Mouse (Mus musculus) lung, postnatal 36 days (tissue): ENCODE results near the gene Zfp280d.
"Not testable (repeated sequence)": the region's sequence is repeated elsewhere in the genome, so short reads cannot be mapped to it uniquely, and the experiment has no call there.

Experiments
- DNase-seq: peaks from one replicate; pipeline ENCODE4 v3.0.0; 2022; ENCODE audit warnings: mixed read lengths

The Zfp280d gene

GRCm38 (mm10) chr9:72374996-72375395 is 100.3 kb downstream of the Zfp280d start:
- DNase-seq, result no peak

GRCm38 (mm10) chr9:72375639-72376038 is 101.0 kb downstream of the Zfp280d start:
- no peak for DNase-seq

DNA sequence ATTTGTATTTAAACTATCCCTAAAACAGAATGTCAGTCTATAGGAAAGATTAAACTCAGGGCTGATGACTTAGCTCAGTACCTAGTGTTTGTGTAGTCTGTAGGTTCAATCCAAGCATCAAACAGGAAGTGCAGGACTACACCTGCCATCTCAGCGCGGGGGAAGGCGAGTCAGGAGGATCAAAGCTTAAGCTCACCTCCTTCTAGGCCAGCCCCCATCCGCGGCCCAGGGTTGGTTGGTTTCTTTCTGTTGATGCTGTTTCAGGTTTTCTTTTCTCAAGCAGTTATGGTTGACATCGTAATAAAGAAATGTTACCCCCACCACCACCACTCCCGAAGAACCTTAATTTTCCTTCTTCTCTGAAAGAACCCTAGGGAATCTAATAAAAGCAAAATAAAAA is 111.1 kb downstream of the Zfp280d start:
- DNase-seq, result no peak

DNA sequence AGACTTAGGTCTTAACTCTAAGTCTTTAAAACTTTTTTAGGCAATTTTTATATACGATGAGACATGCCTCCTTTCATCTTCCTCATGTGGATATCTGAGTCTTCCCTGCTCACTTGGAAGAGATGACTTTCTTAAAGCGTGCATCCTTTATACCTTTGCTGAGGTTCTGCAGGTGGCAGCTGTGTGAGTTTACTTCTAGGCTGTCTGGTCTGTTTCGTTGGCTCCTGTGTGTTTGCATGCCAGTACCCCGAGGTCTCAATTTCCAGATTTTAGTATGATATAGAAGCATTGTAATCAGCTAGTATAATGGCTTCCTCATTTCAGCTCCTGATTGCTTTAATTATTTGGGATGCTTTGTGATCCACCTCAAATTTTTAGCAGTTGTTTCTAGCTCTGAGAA is 114.3 kb downstream of the Zfp280d start:
- DNase-seq, result no peak

DNA sequence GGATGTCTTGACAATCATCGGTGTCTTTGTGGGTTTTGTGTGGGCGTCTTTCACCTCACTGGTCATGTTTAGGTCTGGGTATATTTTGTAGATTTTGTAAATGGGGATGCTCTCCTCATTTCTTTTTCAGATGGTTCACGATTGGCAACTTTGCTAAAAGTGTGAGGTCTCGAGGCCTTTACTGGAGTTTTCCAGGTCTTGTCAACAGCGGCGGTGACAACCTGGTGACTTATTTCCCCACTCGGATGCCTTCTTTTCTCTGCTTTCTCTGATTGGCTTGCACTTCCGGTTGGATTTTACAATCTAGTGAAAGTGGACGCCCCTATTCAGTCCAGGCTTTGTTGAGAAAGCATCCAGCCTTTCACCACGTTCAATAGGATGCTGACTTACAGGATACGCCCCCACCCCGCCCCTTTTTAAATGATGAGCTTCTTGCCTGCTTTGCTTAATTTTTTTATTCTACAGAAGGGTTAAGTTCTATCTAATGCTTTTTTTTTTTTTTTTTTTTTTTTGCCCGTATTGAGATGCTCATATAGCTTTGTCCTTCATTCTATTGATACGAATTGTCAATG is 114.9 kb downstream of the Zfp280d start:
- no peak for DNase-seq

DNA sequence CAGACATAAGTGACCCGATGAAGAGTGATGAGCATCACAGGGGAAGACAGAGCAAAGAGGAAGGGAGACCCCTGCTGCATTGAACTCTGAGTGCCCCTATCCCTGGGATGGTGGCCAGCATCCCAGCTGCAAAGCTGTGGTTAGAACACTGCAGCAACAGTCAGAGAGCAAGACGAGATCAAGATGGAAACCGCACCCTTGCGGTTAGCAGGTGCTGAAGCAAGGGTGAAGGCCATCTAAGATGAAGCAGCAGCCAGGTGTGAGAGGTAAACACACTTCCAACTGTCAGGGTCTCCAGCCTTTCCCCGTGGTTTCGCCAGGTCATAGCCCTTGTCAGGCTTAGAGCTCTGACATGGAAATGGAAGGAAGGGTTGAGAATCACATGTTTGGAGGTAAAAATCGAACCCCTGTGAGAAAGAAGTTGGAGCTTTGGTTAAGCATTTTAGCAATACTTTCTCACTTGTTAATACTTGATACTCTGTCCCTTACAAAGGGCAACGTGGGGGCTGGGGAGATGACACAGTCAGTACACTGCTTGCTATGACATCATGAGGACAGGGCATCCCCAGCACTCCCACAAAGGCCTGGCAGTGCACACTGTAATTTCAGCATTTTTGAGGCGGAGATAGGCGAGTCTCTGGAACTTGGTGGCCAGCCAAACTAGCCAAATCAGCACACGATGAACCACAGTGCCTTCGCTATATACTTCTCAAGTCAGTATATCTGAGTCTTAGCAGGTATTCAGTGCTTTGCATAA is 115.8 kb downstream of the Zfp280d start:
- DNase-seq, result no peak

DNA sequence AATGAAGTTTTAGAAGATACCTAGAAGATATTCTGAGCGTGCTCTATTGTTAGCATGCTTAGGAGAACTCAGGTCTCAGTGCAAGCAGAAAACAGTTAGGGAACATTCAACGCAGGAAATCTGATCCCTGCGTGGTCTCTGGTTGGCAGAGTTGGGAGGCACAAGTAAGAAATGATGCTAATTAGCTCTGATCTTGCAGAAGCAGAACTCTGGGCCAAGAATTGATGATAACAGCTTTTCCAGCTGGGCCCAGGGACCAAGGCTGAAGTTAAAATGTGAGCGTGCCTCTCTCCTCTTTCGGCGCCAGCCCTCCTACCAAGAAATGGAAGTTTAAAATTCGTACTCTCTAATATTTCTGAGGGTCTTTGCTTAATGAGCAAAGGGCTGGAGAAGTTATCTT is 118.0 kb downstream of the Zfp280d start:
- no peak for DNase-seq

DNA sequence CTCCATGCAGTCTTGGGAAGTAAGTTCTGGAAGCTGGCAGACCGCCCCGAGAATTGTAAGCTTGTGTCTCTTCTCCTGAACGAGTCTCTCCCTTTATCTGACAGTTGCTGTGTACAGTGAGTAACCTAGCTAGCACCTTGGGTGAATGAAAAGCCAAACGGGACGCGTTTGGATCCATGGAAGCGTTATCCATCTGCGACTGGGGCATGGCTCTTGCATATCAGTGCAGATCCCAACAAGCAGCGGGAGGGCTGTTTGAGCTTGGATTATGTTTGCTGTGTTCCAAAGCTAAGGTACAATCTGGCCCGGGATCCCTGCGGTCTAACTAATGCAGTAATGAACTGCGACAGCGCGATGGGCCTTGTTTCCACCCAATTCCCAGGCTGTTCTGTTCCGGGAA is 118.6 kb downstream of the Zfp280d start:
- no peak for DNase-seq

- no peak for DNase-seq
These were observed 119.2 kb downstream of the Zfp280d start for GRCm38 (mm10) chr9:72393869-72394341.

DNA sequence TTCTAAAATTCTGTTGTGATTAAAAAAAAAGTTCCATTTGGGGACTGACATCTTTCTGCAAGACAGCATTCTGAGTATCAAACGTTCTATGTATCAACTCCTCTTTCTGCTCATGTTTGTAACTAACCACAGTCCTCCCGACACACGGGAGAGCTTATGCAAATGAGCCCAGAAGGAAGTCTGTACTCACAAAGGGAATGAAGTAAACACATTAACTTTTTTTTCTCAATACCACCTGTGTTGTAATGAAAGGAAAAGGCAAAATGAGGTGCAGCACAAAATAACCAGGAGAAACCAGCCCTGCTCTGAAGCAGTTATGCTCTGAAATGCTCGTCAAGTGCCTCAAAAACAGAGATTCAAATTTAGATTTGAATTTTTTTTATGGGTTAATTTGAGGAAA is 125.5 kb downstream of the Zfp280d start:
- no peak for DNase-seq

DNA sequence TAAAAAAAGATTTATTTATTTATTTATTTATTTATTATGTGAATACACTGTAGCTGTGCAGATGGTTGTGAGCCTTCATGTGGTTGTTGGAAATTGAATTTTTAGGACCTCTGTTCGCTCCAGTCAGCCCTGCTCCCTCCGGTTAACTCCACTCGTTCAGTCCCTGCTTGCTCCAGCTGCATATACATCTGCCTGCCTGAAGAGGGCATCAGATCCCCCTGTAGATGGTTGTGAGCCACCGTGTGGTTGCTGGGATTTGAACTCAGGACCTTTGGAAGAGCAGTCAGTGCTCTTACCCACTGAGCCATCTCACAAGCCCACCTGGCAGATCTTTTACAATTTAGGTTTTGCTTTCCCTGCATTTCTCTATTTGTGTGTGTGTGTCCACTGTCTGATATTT is 127.1 kb downstream of the Zfp280d start:
- DNase-seq, result not testable (repeated sequence)

- DNase-seq, result no peak
These were observed 128.8 kb downstream of the Zfp280d start for GRCm38 (mm10) chr9:72403421-72403820.

- DNase-seq, result no peak
These were observed 129.8 kb downstream of the Zfp280d start for GRCm38 (mm10) chr9:72404446-72404845.

DNA sequence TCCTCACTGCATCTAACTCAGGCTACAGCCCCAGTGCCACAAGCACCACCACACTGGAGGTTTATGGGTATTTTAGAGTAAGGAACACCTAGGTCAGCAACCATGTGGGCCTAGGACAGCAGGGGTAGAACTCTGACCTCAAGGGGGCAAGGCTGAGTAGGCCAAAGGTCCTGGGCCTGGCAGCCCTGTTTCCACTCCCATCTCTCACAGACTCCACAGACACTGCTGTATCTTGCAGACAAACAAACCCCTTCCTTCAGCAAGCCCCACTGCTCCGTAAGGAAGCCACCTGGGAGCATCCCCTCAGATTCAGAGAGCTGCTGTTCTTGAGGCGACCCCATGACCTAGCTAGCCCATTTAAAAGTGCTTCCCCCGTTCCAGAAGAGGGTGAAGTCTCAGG is 130.3 kb downstream of the Zfp280d start:
- DNase-seq, result no peak

- DNase-seq, result no peak
These were observed 131.4 kb downstream of the Zfp280d start for GRCm38 (mm10) chr9:72405882-72406638.

GRCm38 (mm10) chr9:72408131-72408586 is 133.5 kb downstream of the Zfp280d start:
- peak; percentile 84 for DNase-seq

DNA sequence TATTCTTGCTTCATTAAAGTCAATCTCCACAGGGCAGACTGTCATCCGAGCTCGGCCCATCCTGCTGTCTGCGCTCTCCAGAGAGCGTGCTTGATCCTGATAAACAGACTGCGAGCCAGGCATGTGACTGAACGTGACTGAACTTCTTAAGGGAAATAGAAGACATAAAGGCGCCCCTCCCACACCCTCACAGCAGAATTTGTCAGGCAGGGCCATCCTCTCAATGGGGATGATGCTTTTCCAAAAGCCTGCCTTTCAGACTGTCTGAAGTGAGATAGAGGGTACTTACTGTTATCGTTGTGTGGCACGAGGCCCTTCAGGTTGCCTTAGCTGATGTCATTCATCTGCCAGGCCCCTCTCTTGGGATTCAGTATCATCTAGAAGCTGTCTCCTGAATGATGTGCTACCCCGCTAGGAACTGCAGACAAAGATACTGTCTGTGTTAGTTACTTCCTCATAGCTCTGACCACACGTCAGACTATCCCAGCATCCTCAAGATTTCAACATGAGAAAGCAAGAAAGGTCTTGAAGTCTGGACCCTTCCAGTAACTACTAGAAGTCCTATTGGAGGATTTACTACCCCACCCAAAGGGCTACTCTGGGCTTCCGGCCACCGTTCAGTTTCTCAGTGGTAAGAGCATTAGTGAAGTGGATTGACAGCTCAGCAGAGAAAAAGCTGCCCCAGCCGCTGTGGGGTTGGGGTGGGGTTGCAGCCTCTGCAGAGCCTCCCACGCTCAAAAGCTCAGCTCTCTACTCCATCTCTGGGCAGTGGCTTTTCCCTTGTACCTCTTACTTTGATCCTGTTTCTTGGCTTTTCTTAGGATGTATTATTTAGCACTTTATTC is 134.9 kb downstream of the Zfp280d start:
- peak; percentile 17 for DNase-seq

- no peak for DNase-seq
These were observed 137.1 kb downstream of the Zfp280d start for GRCm38 (mm10) chr9:72411746-72412145.
